Mouse (Mus musculus) intestine, embryonic 14.5 days (tissue): ENCODE results near the gene Pfkfb3. TPM values are rescaled to one million over a fixed set of nuclear protein-coding genes. Genes with fewer than 3 reads are reported as not detected.

Experiments
- ATAC-seq: fragments of 200-750 bp; cut with Nextera tagmentation; replicated peaks from 2 replicates; pipeline ENCODE4 v1.8.0; 2017; ENCODE audit warnings: low read depth, moderate number of reproducible peaks, moderate TSS enrichment, moderate library complexity; ENCODE audit not compliant: low FRiP score, low TSS enrichment
- DNase-seq: peaks from one replicate; pipeline ENCODE4 v3.0.0-alpha.2; 2018; ENCODE audit warnings: low spot score
- H3K27ac ChIP-seq: fragments of 300-500 bp; sonication (generic); 2 replicates; pipeline ENCODE4 v1.5.1; 2014; ENCODE audit warnings: low read depth, mild to moderate bottlenecking, control low read depth
- H3K27me3 ChIP-seq: fragments of 300-500 bp; sonication (generic); replicated peaks from 2 replicates; pipeline ENCODE4 v1.6.1; 2014; ENCODE audit warnings: low read length, control low read depth; ENCODE audit not compliant: control insufficient read depth, insufficient read depth
- H3K36me3 ChIP-seq: fragments of 300-500 bp; sonication (generic); 2 replicates; pipeline ENCODE4 v1.6.1; 2014; ENCODE audit warnings: low read length, control low read depth; ENCODE audit not compliant: control insufficient read depth, insufficient read depth
- H3K4me1 ChIP-seq: fragments of 300-500 bp; sonication (generic); replicated peaks from 2 replicates; pipeline ENCODE4 v1.6.1; 2014; ENCODE audit warnings: low read length, control low read depth, mixed read lengths; ENCODE audit not compliant: control insufficient read depth, insufficient read depth
- H3K4me2 ChIP-seq: fragments of 300-500 bp; sonication (generic); 2 replicates; pipeline ENCODE4 v1.6.1; 2014; ENCODE audit warnings: low read length
- H3K4me3 ChIP-seq: fragments of 300-500 bp; sonication (generic); 2 replicates; pipeline ENCODE4 v1.5.1; 2014; ENCODE audit warnings: low read depth, low read length, control low read depth, mixed read lengths
- H3K9ac ChIP-seq: fragments of 300-500 bp; sonication (generic); 2 replicates; pipeline ENCODE4 v1.6.1; 2014; ENCODE audit warnings: mild to moderate bottlenecking, low read length
- H3K9me3 ChIP-seq: fragments of 300-500 bp; sonication (generic); 2 replicates; pipeline ENCODE4 v1.6.1; 2016; ENCODE audit warnings: low read length, control low read depth; ENCODE audit not compliant: control insufficient read depth
- WGBS: fragments of 180-500 bp; shearing (Covaris S2); extraction: QIAGEN DNeasy Blood & Tissue Kit; methylation state at CpG from one replicate; pipeline ENCODE4 v1.1.7; 2014; 5-methylcytosine and 5-hydroxymethylcytosine counted together
- polyA plus RNA-seq: library from polyadenylated mRNA; unstranded; fragments of >200 nt; fragmentation: Nextera tagmentation; extraction: Ambion mirVana; gene quantifications from 2 replicates; pipeline ENCODE4 v1.2.1, GENCODE M21; 2014

Gene Pfkfb3
- polyA plus RNA-seq, 1 experiment from 2014 or later = 18.9 TPM

DNA sequence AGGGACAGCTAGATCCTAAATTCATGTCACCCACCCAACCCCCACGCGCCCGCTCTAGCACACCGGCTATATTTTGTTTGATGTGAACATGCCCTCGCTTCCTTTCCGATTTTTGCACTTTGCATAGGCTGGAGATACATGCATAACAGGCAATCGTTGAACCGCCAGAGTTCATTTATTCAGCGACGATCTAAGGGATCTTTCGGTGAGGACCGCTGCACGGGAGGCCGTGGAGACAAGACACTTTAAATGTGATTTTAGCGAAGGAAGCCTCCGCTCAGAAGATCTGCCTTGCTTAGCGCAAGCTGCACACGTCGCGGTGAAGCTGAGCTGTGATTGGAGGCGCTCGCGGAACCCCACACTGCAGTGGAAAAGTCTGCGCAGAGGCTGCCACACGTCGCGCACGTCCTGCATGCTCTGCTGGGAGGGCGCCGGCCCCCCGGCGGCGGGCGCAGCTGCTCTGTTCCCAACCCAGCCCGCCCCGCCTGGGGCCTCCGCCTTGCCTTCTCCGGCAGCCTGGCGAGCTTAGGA, 50.9 kb downstream of the Pfkfb3 start:
- peak overlapping the region; percentile 95 for H3K4me2 ChIP-seq
- H3K27me3 ChIP-seq = peaks cover 4% of the 10 kb centered on the region; the same call in 1 of the 2 replicates
- H3K36me3 ChIP-seq = peaks cover 11% of the 10 kb centered on the region
- H3K4me3 ChIP-seq = peak overlapping the region; percentile 68
- no peaks in the 10 kb centered on the region for H3K9me3 ChIP-seq
- DNase-seq (peak; percentile 89), ATAC-seq (peak; percentile 81)
- peak overlapping the region; percentile 52 for H3K9ac ChIP-seq
- H3K4me1 ChIP-seq = peaks cover 13% of the 10 kb centered on the region
- peak overlapping the region; percentile 83 for H3K27ac ChIP-seq
- under 1% methylated on average over 39 of the region's 39 CpGs for WGBS

DNA sequence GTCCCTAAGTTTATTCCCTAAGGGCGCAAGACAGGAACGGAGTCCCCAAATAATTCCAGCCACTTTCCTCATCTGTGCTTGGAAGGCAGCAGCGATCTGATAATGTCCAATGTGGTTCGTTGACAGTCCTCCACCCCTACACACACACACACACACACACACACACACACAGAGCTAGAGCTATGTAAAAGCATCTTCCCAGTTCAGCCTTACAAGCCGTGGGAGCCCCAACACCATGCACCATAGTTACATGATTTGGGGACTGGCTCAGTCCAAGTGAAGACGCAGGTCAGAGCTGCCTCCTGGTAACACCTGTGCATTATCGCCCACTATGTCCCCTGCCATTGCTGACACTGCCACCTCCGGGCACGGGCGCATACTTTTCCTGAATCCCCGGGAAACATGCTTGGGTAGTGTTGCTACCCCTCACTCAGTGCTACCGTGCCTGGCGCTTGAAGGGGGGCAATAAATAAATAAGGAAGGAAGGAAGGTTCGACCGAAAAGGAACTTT, 51.6 kb downstream of the Pfkfb3 start:
- Histone ChIP-seq H3K27ac (peak overlapping the region; percentile 83), H3K4me3 (peak overlapping the region; percentile 68), H3K9ac (peak overlapping the region; percentile 52), H3K27me3 (peaks cover 4% of the 10 kb centered on the region; the same call in 1 of the 2 replicates), H3K36me3 (peaks cover 15% of the 10 kb centered on the region), H3K9me3 (no peaks in the 10 kb centered on the region), H3K4me1 (peaks cover 13% of the 10 kb centered on the region), H3K4me2 (peak overlapping the region; percentile 95)
- ATAC-seq = peak; percentile 43
- 1% methylated on average over 15 of the region's 15 CpGs for WGBS
- DNase-seq = no peak

- Histone ChIP-seq H3K27ac (peak overlapping the region; percentile 83), H3K4me3 (peak overlapping the region; percentile 68), H3K9me3 (no peaks in the 10 kb centered on the region), H3K27me3 (peaks cover 4% of the 10 kb centered on the region; the same call in 1 of the 2 replicates), H3K36me3 (peaks cover 15% of the 10 kb centered on the region), H3K9ac (peak overlapping the region; percentile 63), H3K4me1 (peaks cover 15% of the 10 kb centered on the region), H3K4me2 (peak overlapping the region; percentile 95)
- ATAC-seq (peak; percentile 79), DNase-seq (peak; percentile 97)
- under 1% methylated on average over 76 of the region's 76 CpGs for WGBS
Measured at GRCm38 (mm10) chr2:11501301-11502254, 52.3 kb downstream of the Pfkfb3 start.

DNA sequence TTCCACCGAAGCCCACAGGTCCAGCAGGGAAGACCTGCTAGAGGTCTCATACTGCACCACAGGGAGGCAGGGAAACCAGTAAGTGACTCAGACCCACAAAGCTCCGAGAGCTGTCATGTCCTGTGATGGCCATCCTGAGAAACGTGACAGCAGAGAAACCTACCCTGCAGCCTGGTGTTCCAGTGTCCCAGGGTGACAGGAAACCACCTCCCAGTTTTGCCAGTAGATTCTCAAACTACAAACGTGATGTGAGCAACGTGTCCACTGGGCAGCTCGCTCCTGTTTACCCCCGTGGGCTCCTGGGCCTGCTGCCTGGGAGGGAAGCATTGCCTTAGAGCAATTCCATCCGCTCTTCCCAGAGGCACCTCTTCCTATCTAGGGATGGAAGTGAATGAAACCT, 53.2 kb downstream of the Pfkfb3 start:
- peak overlapping the region; percentile 95 for H3K4me2 ChIP-seq
- DNase-seq (no peak), ATAC-seq (no peak)
- no peak overlapping the region for H3K27ac ChIP-seq
- H3K4me3 ChIP-seq = peak overlapping the region; percentile 68
- WGBS = 7% methylated on average over 8 of the region's 8 CpGs
- peaks cover 15% of the 10 kb centered on the region for H3K36me3 ChIP-seq
- H3K9ac ChIP-seq = peak overlapping the region; percentile 63
- H3K4me1 ChIP-seq = peaks cover 15% of the 10 kb centered on the region
- H3K9me3 ChIP-seq = no peaks in the 10 kb centered on the region
- H3K27me3 ChIP-seq = peaks cover 4% of the 10 kb centered on the region; the same call in 1 of the 2 replicates

GRCm38 (mm10) chr2:11496601-11497031, 57.3 kb downstream of the Pfkfb3 start:
- no peaks in the 10 kb centered on the region for H3K27me3 ChIP-seq
- 86% methylated on average over 3 of the region's 3 CpGs for WGBS
- H3K4me1 ChIP-seq = peaks cover 10% of the 10 kb centered on the region
- DNase-seq (no peak), ATAC-seq (no peak)
- no peak overlapping the region for H3K27ac ChIP-seq
- H3K9ac ChIP-seq = no peak overlapping the region
- no peak overlapping the region for H3K4me2 ChIP-seq
- H3K9me3 ChIP-seq = no peaks in the 10 kb centered on the region
- peaks cover 36% of the 10 kb centered on the region for H3K36me3 ChIP-seq
- H3K4me3 ChIP-seq = no peak overlapping the region

DNA sequence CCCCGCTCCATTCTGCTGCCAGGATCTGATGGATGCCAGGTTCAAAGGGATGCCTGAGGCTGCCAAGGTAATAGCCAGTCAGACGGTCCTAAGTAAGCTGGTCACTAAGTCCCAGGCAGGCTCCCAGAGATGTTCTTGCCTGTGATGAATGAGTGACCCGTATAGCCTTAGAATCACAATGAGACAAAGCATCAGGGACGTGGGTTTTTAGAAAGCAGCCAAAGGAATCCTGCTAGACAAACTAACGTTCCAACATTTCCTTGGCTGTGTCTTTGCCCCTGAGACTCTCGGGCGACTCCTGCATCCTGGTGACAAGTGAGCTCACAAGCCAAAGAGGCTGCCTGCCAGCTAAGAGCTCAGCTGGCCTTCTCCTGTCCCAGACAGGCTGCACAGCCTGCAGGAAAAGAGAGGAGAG, 59.0 kb downstream of the Pfkfb3 start:
- ATAC-seq = no peak
- no peak overlapping the region for H3K27ac ChIP-seq
- H3K4me1 ChIP-seq = peaks cover 4% of the 10 kb centered on the region
- DNase-seq = no peak
- H3K9ac ChIP-seq = no peak overlapping the region
- WGBS = 73% methylated on average over 7 of the region's 7 CpGs
- peaks cover 54% of the 10 kb centered on the region for H3K36me3 ChIP-seq
- no peaks in the 10 kb centered on the region for H3K9me3 ChIP-seq
- H3K27me3 ChIP-seq = no peaks in the 10 kb centered on the region
- no peak overlapping the region for H3K4me3 ChIP-seq
- H3K4me2 ChIP-seq = no peak overlapping the region

GRCm38 (mm10) chr2:11492855-11493254, 61.0 kb downstream of the Pfkfb3 start:
- Histone ChIP-seq H3K36me3 (peaks cover 61% of the 10 kb centered on the region), H3K9me3 (no peaks in the 10 kb centered on the region), H3K27ac (no peak overlapping the region), H3K4me3 (no peak overlapping the region), H3K4me2 (no peak overlapping the region), H3K9ac (no peak overlapping the region), H3K4me1 (0 out of 2 replicates have a peak, but pooled peaks cover 2% of the 10 kb centered on the region), H3K27me3 (no peaks in the 10 kb centered on the region)
- DNase-seq (no peak), ATAC-seq (no peak)
- WGBS = 91% methylated on average over 5 of the region's 5 CpGs

GRCm38 (mm10) chr2:11491471-11491870, 62.4 kb downstream of the Pfkfb3 start:
- Histone ChIP-seq H3K4me3 (no peak overlapping the region), H3K27me3 (no peaks in the 10 kb centered on the region), H3K9me3 (no peaks in the 10 kb centered on the region), H3K4me1 (no peaks in the 10 kb centered on the region), H3K9ac (no peak overlapping the region), H3K36me3 (peaks cover 71% of the 10 kb centered on the region), H3K4me2 (no peak overlapping the region), H3K27ac (no peak overlapping the region)
- no peak for DNase-seq
- no peak for ATAC-seq
- 85% methylated on average over 3 of the region's 3 CpGs for WGBS
